Mouse (Mus musculus): Measurements from ENCODE around the gene Elmod1. TPM values are rescaled to one million over a fixed set of nuclear protein-coding genes. Genes with fewer than 3 reads are reported as not detected.

The Elmod1 gene
- polyA plus RNA-seq, 1 experiment from 2014 or later, result 11.4 TPM

DNA sequence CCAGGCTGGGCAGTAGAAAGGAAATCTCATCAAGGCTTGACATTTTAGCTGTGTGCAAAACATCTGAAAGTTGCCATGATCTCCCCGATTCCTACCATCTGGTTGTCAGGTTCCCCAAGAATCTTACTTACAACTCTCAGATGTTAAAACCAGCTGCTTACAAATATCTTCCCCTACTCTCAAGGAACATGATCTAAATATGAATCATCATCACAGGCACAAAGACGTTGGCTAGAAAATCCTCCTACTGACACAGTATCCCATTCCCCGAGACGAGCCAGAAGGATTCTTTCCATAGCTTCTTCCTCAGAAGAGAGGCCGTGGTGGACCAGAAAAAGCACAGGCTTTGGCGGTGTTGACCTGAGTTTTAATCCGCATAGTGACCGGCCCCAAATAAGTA, 101.9 kb downstream of the Elmod1 start:
- ChIA-PET CTCF (no interaction called here), POLR2A (no interaction called here)
- ATAC-seq (no peak), DNase-seq (ENCODE audit: low read depth, low spot score) (no peak)
- no peaks in the 10 kb centered on the region for H3K27me3 ChIP-seq
- no peak for TF ChIP-seq CTCF (IDR thresholded peaks at IDR 0.05)
- in situ Hi-C loops (cut with MboI; ENCODE audit: low pct_unique_long_range_greater_than_20kb), result no loop called here

Other genes with a start within 250 kb of the Elmod1 start
- gene Slc35f2, start 203.8 kb downstream of the Elmod1 start, polyA plus RNA-seq (2021), result 4.5 TPM
- not detected for gene Sln, start 125.1 kb downstream of the Elmod1 start, polyA plus RNA-seq (2021)
- gene Tnfaip8l3, start 93.1 kb upstream of the Elmod1 start, polyA plus RNA-seq (2021), result not detected